Mouse (Mus musculus): ENCODE data around the gene Ubr1. TPM values are rescaled to one million over a fixed set of nuclear protein-coding genes. Genes with fewer than 3 reads are reported as not detected.
A peak's percentile ranks its signal among the peaks of the same experiment; 100 is the strongest.
"Not testable (repeated sequence)": the region's sequence is repeated elsewhere in the genome, so short reads cannot be mapped to it uniquely, and the experiment has no call there.

The Ubr1 gene
- polyA plus RNA-seq, 1 experiment from 2014 or later = 33.5 TPM

DNA sequence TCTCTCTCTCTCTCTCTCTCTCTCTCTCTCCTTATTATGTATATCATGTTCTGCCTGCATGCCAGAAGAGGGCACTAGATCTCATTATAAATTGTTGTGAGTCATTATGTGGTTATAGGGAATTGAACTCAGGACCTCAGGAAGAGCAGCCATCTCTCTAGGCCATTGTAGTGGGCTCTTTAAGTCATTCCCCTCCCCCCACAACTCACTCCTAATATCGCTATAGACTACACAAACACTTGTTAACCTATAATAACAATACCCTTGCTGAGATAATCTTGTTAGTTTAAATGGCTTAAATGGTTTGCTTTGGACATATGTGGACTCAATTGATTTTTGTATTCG lies 8.2 kb upstream of the Ubr1 start:
- ATAC-seq (ENCODE audit: low read depth) = no peak
- Histone ChIP-seq H3K36me3 (ENCODE audit: control insufficient read depth, insufficient read depth, low read length) (no peaks in the 10 kb centered on the region), H3K27ac (ENCODE audit: low read length) (no peak overlapping the region), H3K4me3 (ENCODE audit: low read length) (no peak overlapping the region), H3K27me3 (ENCODE audit: control insufficient read depth, insufficient read depth, low read depth, low read length) (no peaks in the 10 kb centered on the region; the same call in 1 of the 2 replicates), H3K4me2 (ENCODE audit: low read depth, low read length) (no peak overlapping the region), H3K4me1 (replicated peaks; ENCODE audit: control insufficient read depth, insufficient read depth, low read length) (no peaks in the 10 kb centered on the region), H3K9me3 (ENCODE audit: control insufficient read depth, low read length) (no peaks in the 10 kb centered on the region), H3K9ac (ENCODE audit: low read length) (no peak overlapping the region)
- 50% methylated on average over 2 of the region's 2 CpGs for WGBS

- no peak for ATAC-seq (ENCODE audit: low read depth)
- Histone ChIP-seq H3K4me2 (ENCODE audit: low read depth, low read length) (peak overlapping the region; percentile 99), H3K36me3 (ENCODE audit: control insufficient read depth, insufficient read depth, low read length) (no peaks in the 10 kb centered on the region), H3K9me3 (ENCODE audit: control insufficient read depth, low read length) (no peaks in the 10 kb centered on the region), H3K4me3 (ENCODE audit: low read length) (peak overlapping the region; percentile 74), H3K27ac (ENCODE audit: low read length) (peak overlapping the region; percentile 84; the same call in 1 of the 2 replicates), H3K4me1 (replicated peaks; ENCODE audit: control insufficient read depth, insufficient read depth, low read length) (no peaks in the 10 kb centered on the region), H3K27me3 (ENCODE audit: control insufficient read depth, insufficient read depth, low read depth, low read length) (no peaks in the 10 kb centered on the region; the same call in 1 of the 2 replicates), H3K9ac (ENCODE audit: low read length) (peak overlapping the region; percentile 87)
- WGBS = 76% methylated on average over 8 of the region's 8 CpGs
Measured at GRCm38 (mm10) chr2:120977926-120978692, 7.6 kb upstream of the Ubr1 start.

DNA sequence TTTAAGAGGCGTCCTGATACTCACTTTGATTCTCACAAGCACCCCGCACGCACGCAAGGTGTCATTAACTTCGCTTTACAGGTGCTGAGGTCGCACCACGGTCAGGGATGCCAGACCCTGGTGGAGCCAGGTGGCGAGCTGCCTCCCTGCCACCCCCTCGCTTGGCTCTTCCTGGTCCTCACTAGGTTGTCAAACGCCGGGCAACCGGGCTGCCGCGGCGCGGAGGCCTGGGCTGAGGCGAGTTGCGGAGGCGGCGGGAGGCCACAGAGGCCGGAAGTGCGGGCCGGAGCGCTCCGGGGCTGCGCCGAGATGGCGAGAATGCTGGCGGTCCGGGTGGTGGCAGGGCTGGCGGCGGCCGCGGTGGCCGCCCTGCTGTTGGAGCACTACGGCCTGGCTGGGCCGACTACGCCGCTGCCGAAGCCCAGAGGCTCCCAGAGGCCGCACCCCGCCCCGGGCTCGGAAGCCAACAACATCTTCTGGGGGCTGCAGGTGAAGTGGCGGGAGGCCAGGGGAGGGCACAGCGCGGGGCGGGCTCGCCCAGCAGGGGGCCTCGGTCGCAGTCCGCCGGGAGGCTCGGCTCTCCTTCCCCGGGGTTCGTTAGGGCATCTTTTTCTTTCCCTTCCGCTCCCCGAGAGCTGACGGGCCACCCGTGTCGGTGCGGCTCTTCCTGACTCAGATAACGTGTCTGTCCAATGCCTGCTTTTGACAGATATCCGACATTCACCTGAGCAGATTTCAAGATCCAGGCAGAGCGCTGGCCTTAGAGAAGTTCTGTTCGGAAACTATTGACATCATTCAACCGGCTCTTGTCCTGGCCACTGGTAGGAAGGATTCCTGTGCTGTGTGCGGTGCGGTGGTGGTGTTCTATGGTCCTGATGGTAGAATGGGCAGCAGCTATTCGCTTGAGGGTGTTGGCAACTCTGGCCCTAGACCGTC lies 6.7 kb upstream of the Ubr1 start, which contains the start of gene Tmem62:
Tmem62 (plus strand) TSS at position 28 of the 936 bp plus-strand sequence.
- Histone ChIP-seq H3K4me1 (replicated peaks; ENCODE audit: control insufficient read depth, insufficient read depth, low read length) (0 out of 2 replicates have a peak, but pooled peaks cover 3% of the 10 kb centered on the region), H3K4me3 (ENCODE audit: low read length) (peak within 1 kb of the TSS; percentile 74), H3K9me3 (ENCODE audit: control insufficient read depth, low read length) (no peaks in the 10 kb centered on the region), H3K4me2 (ENCODE audit: low read depth, low read length) (peak within 1 kb of the TSS; percentile 99), H3K27me3 (ENCODE audit: control insufficient read depth, insufficient read depth, low read depth, low read length) (no peaks in the 10 kb centered on the region; the same call in 1 of the 2 replicates), H3K36me3 (ENCODE audit: control insufficient read depth, insufficient read depth, low read length) (no peaks in the 10 kb centered on the region), H3K27ac (ENCODE audit: low read length) (peak within 1 kb of the TSS; percentile 84), H3K9ac (ENCODE audit: low read length) (peak within 1 kb of the TSS; percentile 87)
- peak; percentile 90 for ATAC-seq (ENCODE audit: low read depth)
- WGBS = 1% methylated on average over 66 of the region's 71 CpGs

GRCm38 (mm10) chr2:120976308-120976707 lies 5.8 kb upstream of the Ubr1 start:
- no peaks in the 10 kb centered on the region for H3K36me3 ChIP-seq (ENCODE audit: control insufficient read depth, insufficient read depth, low read length)
- 45% methylated on average over 4 of the region's 4 CpGs for WGBS
- no peak for ATAC-seq (ENCODE audit: low read depth)
- no peaks in the 10 kb centered on the region for H3K9me3 ChIP-seq (ENCODE audit: control insufficient read depth, low read length)
- no peak overlapping the region for H3K9ac ChIP-seq (ENCODE audit: low read length)
- H3K4me3 ChIP-seq (ENCODE audit: low read length) = no peak overlapping the region
- no peak overlapping the region for H3K27ac ChIP-seq (ENCODE audit: low read length)
- H3K4me1 ChIP-seq (replicated peaks; ENCODE audit: control insufficient read depth, insufficient read depth, low read length) = 0 out of 2 replicates have a peak, but pooled peaks cover 3% of the 10 kb centered on the region
- no peaks in the 10 kb centered on the region; the same call in 1 of the 2 replicates for H3K27me3 ChIP-seq (ENCODE audit: control insufficient read depth, insufficient read depth, low read depth, low read length)
- H3K4me2 ChIP-seq (ENCODE audit: low read depth, low read length) = no peak overlapping the region

- H3K27me3 ChIP-seq (ENCODE audit: control insufficient read depth, insufficient read depth, low read depth, low read length) = no peaks in the 10 kb centered on the region; the same call in 1 of the 2 replicates
- no peak overlapping the region for H3K9ac ChIP-seq (ENCODE audit: low read length)
- H3K36me3 ChIP-seq (ENCODE audit: control insufficient read depth, insufficient read depth, low read length) = no peaks in the 10 kb centered on the region
- H3K4me1 ChIP-seq (replicated peaks; ENCODE audit: control insufficient read depth, insufficient read depth, low read length) = peaks cover 8% of the 10 kb centered on the region
- H3K4me3 ChIP-seq (ENCODE audit: low read length) = no peak overlapping the region
- ATAC-seq (ENCODE audit: low read depth) = no peak
- H3K4me2 ChIP-seq (ENCODE audit: low read depth, low read length) = no peak overlapping the region
- no peak overlapping the region for H3K27ac ChIP-seq (ENCODE audit: low read length)
- 16% methylated on average over 5 of the region's 5 CpGs for WGBS
- no peaks in the 10 kb centered on the region for H3K9me3 ChIP-seq (ENCODE audit: control insufficient read depth, low read length)
Measured at GRCm38 (mm10) chr2:120972964-120973363, 2.4 kb upstream of the Ubr1 start.

- not testable (repeated sequence) for H3K27ac ChIP-seq (ENCODE audit: low read length); ATAC-seq (ENCODE audit: low read depth); H3K4me3 ChIP-seq (ENCODE audit: low read length); H3K9ac ChIP-seq (ENCODE audit: low read length); H3K4me2 ChIP-seq (ENCODE audit: low read depth, low read length); H3K36me3 ChIP-seq (ENCODE audit: control insufficient read depth, insufficient read depth, low read length); H3K27me3 ChIP-seq (ENCODE audit: control insufficient read depth, insufficient read depth, low read depth, low read length); H3K4me1 ChIP-seq (replicated peaks; ENCODE audit: control insufficient read depth, insufficient read depth, low read length); H3K9me3 ChIP-seq (ENCODE audit: control insufficient read depth, low read length)
- 92% methylated on average over 8 of the region's 8 CpGs for WGBS
Measured at GRCm38 (mm10) chr2:120972257-120972656, 1.7 kb upstream of the Ubr1 start.

DNA sequence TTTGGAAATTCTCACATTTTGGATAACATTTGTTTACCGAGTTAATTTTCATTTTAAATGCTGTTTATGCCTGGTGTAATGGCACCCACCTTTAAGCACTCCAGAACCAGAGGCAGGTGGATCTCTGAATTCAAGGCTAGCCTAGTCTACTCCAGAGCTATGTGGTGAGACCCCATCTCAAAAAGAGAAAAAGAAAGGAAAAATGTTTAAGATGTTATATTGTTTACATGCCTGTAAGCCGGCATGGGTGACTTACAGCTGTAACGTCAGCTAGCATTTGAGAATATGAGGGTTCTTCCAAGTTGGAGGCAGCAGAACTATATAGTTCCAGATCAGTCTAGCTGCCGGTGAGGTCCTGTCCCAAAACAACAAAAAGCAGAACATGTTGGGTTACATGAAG lies 1.3 kb upstream of the Ubr1 start:
- Histone ChIP-seq H3K4me3 (ENCODE audit: low read length) (no peak overlapping the region), H3K4me2 (ENCODE audit: low read depth, low read length) (no peak overlapping the region), H3K27ac (ENCODE audit: low read length) (no peak overlapping the region), H3K27me3 (ENCODE audit: control insufficient read depth, insufficient read depth, low read depth, low read length) (no peaks in the 10 kb centered on the region; the same call in 1 of the 2 replicates), H3K9ac (ENCODE audit: low read length) (no peak overlapping the region), H3K4me1 (replicated peaks; ENCODE audit: control insufficient read depth, insufficient read depth, low read length) (peaks cover 8% of the 10 kb centered on the region), H3K36me3 (ENCODE audit: control insufficient read depth, insufficient read depth, low read length) (no peaks in the 10 kb centered on the region), H3K9me3 (ENCODE audit: control insufficient read depth, low read length) (no peaks in the 10 kb centered on the region)
- WGBS = 88% methylated on average over 4 of the region's 4 CpGs
- ATAC-seq (ENCODE audit: low read depth) = no peak

DNA sequence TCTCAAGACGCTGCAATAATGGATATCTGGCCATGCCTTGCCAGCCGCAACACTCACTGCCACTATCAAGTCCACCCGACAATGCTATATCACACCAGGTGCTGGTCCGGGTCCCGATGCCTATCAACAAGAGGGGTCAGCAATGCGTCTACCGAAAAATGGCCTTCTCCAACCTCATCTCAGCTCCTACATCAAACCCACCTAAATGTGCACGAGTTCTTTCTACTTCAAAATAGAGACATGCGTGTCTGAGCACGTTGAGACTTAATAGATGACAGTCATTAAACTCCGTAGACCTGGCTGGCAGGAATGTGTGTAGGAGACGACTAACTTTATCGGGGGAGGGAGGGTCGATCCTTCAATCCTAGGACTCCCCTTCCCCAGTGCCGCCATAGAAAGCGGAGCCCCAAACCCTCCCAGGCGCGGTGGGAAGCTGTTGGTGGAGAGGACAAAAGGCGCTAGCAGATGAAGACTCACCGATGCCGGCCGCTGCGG lies 423 bp downstream of the Ubr1 start:
- peak; percentile 22 for ATAC-seq (ENCODE audit: low read depth)
- under 1% methylated on average over 23 of the region's 23 CpGs for WGBS
- Histone ChIP-seq H3K36me3 (ENCODE audit: control insufficient read depth, insufficient read depth, low read length) (no peaks in the 10 kb centered on the region), H3K27ac (ENCODE audit: low read length) (peak overlapping the region; percentile 63), H3K27me3 (ENCODE audit: control insufficient read depth, insufficient read depth, low read depth, low read length) (no peaks in the 10 kb centered on the region; the same call in 1 of the 2 replicates), H3K4me2 (ENCODE audit: low read depth, low read length) (peak overlapping the region; percentile 81), H3K4me1 (replicated peaks; ENCODE audit: control insufficient read depth, insufficient read depth, low read length) (peaks cover 8% of the 10 kb centered on the region), H3K4me3 (ENCODE audit: low read length) (peak overlapping the region; percentile 92), H3K9ac (ENCODE audit: low read length) (peak overlapping the region; percentile 93), H3K9me3 (ENCODE audit: control insufficient read depth, low read length) (no peaks in the 10 kb centered on the region)

GRCm38 (mm10) chr2:120965486-120965885 lies 5.0 kb downstream of the Ubr1 start:
- Histone ChIP-seq H3K9ac (ENCODE audit: low read length) (no peak overlapping the region), H3K4me3 (ENCODE audit: low read length) (no peak overlapping the region), H3K4me2 (ENCODE audit: low read depth, low read length) (no peak overlapping the region), H3K9me3 (ENCODE audit: control insufficient read depth, low read length) (no peaks in the 10 kb centered on the region), H3K27me3 (ENCODE audit: control insufficient read depth, insufficient read depth, low read depth, low read length) (no peaks in the 10 kb centered on the region), H3K27ac (ENCODE audit: low read length) (no peak overlapping the region), H3K4me1 (replicated peaks; ENCODE audit: control insufficient read depth, insufficient read depth, low read length) (peaks cover 11% of the 10 kb centered on the region), H3K36me3 (ENCODE audit: control insufficient read depth, insufficient read depth, low read length) (no peaks in the 10 kb centered on the region)
- ATAC-seq (ENCODE audit: low read depth) = peak; percentile 81
- WGBS = 71% methylated on average over 3 of the region's 3 CpGs
